Mouse (Mus musculus) hindbrain, embryonic 10.5 days (tissue): ENCODE data around the gene Eepd1. TPM values are rescaled to one million over a fixed set of nuclear protein-coding genes. Genes with fewer than 3 reads are reported as not detected.
A peak's percentile ranks its signal among the peaks of the same experiment; 100 is the strongest.
"Not testable (repeated sequence)": the region's sequence is repeated elsewhere in the genome, so short reads cannot be mapped to it uniquely, and the experiment has no call there.

ENCODE experiments used
- DNase-seq: peaks from one replicate; pipeline ENCODE4 v3.0.0-alpha.2; 2017; ENCODE audit warnings: low spot score
- H3K27ac ChIP-seq: fragments of 300-500 bp; sonication (generic); 2 replicates; pipeline ENCODE4 v1.5.1; 2016; ENCODE audit warnings: mild to moderate bottlenecking, moderate library complexity
- H3K27me3 ChIP-seq: fragments of 300-500 bp; sonication (generic); 2 replicates; pipeline ENCODE4 v1.6.1; 2016; ENCODE audit warnings: mild to moderate bottlenecking; ENCODE audit not compliant: poor library complexity, insufficient read depth, severe bottlenecking
- H3K36me3 ChIP-seq: fragments of 300-500 bp; sonication (generic); 2 replicates; pipeline ENCODE4 v1.6.1; 2016; ENCODE audit warnings: mild to moderate bottlenecking, moderate library complexity
- H3K4me1 ChIP-seq: fragments of 300-500 bp; sonication (generic); replicated peaks from 2 replicates; pipeline ENCODE4 v1.6.1; 2016; ENCODE audit warnings: mild to moderate bottlenecking
- H3K4me3 ChIP-seq: fragments of 300-500 bp; sonication (generic); 2 replicates; pipeline ENCODE4 v1.5.1; 2016; ENCODE audit warnings: mild to moderate bottlenecking, moderate library complexity
- H3K9me3 ChIP-seq: fragments of 300-500 bp; sonication (generic); 2 replicates; pipeline ENCODE4 v1.6.1; 2016; ENCODE audit warnings: mild to moderate bottlenecking, moderate library complexity
- WGBS: fragments of 180-500 bp; shearing (Covaris S2); methylation state at CpG from one replicate; pipeline ENCODE4 v1.1.7; 2016; 5-methylcytosine and 5-hydroxymethylcytosine counted together
- polyA plus RNA-seq: library from polyadenylated mRNA; unstranded; fragments of >200 nt; fragmentation: Nextera tagmentation; extraction: Ambion mirVana; gene quantifications from 2 replicates; pipeline ENCODE4 v1.2.1, GENCODE M21; 2016

Gene Eepd1
- polyA plus RNA-seq = 10.2 and 12.4 TPM in 2 replicates

DNA sequence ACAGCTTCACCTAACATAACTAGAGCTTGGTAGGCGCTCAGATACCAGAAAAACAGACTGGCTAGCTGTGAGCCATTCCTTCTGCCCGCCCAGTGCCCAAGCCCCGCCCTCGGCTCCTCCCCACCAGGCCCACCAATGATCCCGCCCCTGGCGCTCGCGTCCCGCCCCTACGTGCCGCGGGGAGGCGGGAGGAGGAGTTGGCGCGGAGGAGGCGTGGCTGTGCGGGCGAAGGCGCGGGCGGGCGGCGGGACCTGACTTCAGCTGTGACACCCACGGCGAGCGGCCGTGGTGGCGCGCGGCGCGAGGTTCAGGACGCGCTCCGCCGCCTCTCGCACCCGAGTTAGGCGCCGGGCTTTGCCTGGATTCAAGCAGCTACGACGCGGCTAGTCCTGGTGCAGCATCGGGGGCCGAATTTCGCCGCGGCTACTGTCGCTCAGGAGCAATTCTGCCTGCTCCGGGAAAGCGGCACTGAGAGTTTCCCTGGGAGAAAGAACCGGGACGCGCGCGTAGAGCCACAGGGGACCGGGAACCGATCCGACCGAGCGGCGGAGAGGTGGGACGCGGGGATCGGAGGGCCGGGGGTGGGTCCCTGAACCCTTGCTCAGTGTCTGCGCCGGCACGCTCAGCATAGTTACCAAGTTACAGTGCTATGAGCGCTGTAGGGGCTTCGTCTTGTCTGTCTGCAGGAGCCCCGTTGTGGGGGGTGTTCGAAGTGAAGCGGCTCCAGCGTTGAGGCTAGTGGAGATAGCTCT lies at the start of gene Eepd1:
Gene Eepd1, plus strand, starts transcription at position 204 of the 752 bp plus-strand sequence.
- Histone ChIP-seq H3K9me3 (no peaks in the 10 kb centered on the region), H3K4me3 (peak within 1 kb of the TSS; percentile 69), H3K4me1 (peaks cover 44% of the 10 kb centered on the region), H3K27me3 (peaks cover 11% of the 10 kb centered on the region), H3K36me3 (no peaks in the 10 kb centered on the region), H3K27ac (peak within 1 kb of the TSS; percentile 78)
- peak; percentile 92 for DNase-seq
- under 1% methylated on average over 75 of the region's 75 CpGs for WGBS

GRCm38 (mm10) chr9:25438836-25439235 lies 42.5 kb upstream of the Eepd1 start:
- H3K36me3 ChIP-seq = no peaks in the 10 kb centered on the region
- no peaks in the 10 kb centered on the region for H3K27me3 ChIP-seq
- H3K9me3 ChIP-seq = no peaks in the 10 kb centered on the region
- H3K27ac ChIP-seq = no peak overlapping the region
- H3K4me3 ChIP-seq = no peak overlapping the region
- WGBS = 89% methylated on average over 3 of the region's 3 CpGs
- H3K4me1 ChIP-seq = no peaks in the 10 kb centered on the region
- no peak for DNase-seq

- not testable (repeated sequence) for H3K27me3 ChIP-seq, H3K4me1 ChIP-seq, H3K27ac ChIP-seq, H3K36me3 ChIP-seq, DNase-seq, H3K9me3 ChIP-seq, H3K4me3 ChIP-seq
- 91% methylated on average over 5 of the region's 5 CpGs for WGBS
Observed at GRCm38 (mm10) chr9:25440046-25440445, 41.3 kb upstream of the Eepd1 start.

DNA sequence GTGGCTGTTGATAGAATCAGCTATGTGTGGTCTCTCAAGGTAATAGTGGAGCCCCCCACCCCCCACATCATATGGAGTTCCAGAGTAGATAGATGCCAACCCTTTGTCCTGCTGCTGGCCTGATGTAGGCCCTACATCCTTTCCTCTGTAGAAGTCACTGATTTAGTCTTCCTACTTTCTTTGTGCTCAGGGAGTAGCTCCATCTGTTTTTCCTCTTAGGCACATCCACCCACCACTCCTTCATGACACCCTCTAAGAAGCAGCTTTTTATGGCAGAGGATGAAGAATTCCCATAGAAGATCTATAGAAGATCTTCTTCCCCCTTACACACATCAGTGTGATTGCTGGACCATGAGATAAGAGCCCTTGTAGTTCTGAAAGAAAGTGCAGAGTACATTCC lies 39.3 kb upstream of the Eepd1 start:
- H3K4me1 ChIP-seq = no peaks in the 10 kb centered on the region
- no peak overlapping the region for H3K27ac ChIP-seq
- H3K9me3 ChIP-seq = no peaks in the 10 kb centered on the region
- H3K36me3 ChIP-seq = no peaks in the 10 kb centered on the region
- H3K4me3 ChIP-seq = no peak overlapping the region
- no peak for DNase-seq
- H3K27me3 ChIP-seq = no peaks in the 10 kb centered on the region

- no peak for DNase-seq
- Histone ChIP-seq H3K9me3 (no peaks in the 10 kb centered on the region), H3K4me1 (no peaks in the 10 kb centered on the region), H3K27me3 (no peaks in the 10 kb centered on the region), H3K36me3 (no peaks in the 10 kb centered on the region), H3K27ac (no peak overlapping the region), H3K4me3 (no peak overlapping the region)
- WGBS = 81% methylated on average over 3 of the region's 3 CpGs
Observed at GRCm38 (mm10) chr9:25443029-25443428, 38.3 kb upstream of the Eepd1 start.

- Histone ChIP-seq H3K4me1 (no peaks in the 10 kb centered on the region), H3K27me3 (no peaks in the 10 kb centered on the region), H3K27ac (no peak overlapping the region), H3K9me3 (no peaks in the 10 kb centered on the region), H3K36me3 (no peaks in the 10 kb centered on the region), H3K4me3 (no peak overlapping the region)
- DNase-seq = no peak
Observed at GRCm38 (mm10) chr9:25443546-25443945, 37.8 kb upstream of the Eepd1 start.

DNA sequence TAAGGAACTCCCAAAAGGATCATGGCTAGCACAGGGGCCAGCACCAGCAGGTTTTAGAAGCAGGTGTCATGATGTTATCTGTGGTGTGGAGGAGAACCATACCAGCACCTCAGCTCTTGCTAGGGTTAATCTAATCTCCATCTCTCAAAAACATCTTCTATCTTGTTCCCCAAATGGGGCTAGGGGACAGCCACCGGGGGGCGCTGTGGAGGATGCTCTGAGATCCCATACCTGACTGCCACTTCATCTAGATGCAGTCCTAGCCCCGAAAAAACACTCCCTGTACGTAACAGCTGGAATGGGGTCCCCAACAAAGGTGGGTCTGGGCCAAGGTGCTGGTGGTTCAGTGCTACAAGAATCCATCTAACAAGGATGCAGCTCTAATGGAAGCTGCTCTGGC lies 31.0 kb upstream of the Eepd1 start:
- Histone ChIP-seq H3K4me1 (no peaks in the 10 kb centered on the region), H3K27me3 (no peaks in the 10 kb centered on the region), H3K36me3 (no peaks in the 10 kb centered on the region), H3K4me3 (no peak overlapping the region), H3K27ac (no peak overlapping the region), H3K9me3 (no peaks in the 10 kb centered on the region)
- DNase-seq = no peak
- 63% methylated on average over 4 of the region's 4 CpGs for WGBS

DNA sequence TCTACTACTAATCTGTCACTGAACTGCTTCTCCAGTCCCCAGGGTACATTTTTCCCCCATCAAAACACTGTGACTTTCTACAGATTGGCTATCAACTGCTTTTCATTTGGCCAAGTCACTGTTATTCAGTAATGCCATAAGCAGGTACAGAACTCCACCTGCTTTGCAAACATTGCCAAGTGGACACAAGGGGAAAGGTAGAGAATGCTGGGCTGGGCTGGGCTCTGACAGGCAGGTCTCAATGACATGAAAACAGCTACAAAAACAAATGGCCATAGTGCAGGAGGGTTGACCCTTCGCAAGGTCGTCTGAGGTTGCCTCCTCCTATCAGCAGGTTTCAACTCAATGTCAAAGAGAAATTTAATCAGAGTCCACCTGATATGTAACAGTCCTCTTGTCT lies 26.3 kb upstream of the Eepd1 start:
- WGBS = 85% methylated on average over 2 of the region's 2 CpGs
- no peak for DNase-seq
- H3K36me3 ChIP-seq = no peaks in the 10 kb centered on the region
- no peak overlapping the region for H3K4me3 ChIP-seq
- H3K27ac ChIP-seq = no peak overlapping the region
- no peaks in the 10 kb centered on the region for H3K4me1 ChIP-seq
- no peaks in the 10 kb centered on the region for H3K9me3 ChIP-seq
- no peaks in the 10 kb centered on the region for H3K27me3 ChIP-seq

DNA sequence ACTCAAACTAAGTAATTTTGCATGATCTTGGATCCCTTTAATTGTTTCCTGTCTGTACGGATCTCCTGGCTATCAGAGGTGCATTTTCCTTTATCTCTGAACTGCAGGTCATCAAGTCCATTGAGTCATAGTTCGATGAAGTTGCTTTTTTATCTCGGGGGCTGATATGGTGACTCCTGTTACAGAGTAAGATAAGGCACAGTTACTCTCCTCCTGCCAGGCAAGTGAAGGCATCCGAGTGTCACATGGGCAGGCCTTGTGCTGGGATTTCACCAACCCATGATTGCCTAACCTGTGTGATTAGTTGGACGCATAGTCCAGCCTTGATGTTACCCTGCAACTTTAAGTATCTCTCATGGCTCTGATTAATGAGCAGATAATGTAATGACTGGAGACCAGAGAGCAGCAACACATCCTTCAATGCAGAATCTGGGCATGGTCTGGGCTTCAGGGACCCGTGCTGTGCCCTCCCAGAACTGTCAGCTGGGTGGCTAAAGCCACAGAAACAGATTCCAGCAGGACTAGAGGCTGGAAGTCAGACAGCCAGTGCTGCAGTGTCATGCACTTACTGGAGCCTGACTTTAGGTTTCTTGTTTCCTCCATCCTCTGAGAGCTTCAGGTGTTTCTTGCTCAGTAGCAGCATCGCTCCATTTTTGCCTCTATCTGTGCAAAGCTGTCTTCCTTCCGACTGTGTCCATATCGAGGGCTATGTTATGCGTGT lies 20.4 kb upstream of the Eepd1 start:
- no peaks in the 10 kb centered on the region for H3K4me1 ChIP-seq
- H3K27me3 ChIP-seq = no peaks in the 10 kb centered on the region
- no peaks in the 10 kb centered on the region for H3K36me3 ChIP-seq
- no peak overlapping the region for H3K27ac ChIP-seq
- no peak overlapping the region for H3K4me3 ChIP-seq
- H3K9me3 ChIP-seq = no peaks in the 10 kb centered on the region
- 83% methylated on average over 10 of the region's 10 CpGs for WGBS
- DNase-seq = no peak

GRCm38 (mm10) chr9:25464305-25464704 lies 17.0 kb upstream of the Eepd1 start:
- DNase-seq = no peak
- Histone ChIP-seq H3K27ac (no peak overlapping the region), H3K9me3 (no peaks in the 10 kb centered on the region), H3K4me3 (no peak overlapping the region), H3K4me1 (no peaks in the 10 kb centered on the region), H3K27me3 (no peaks in the 10 kb centered on the region), H3K36me3 (no peaks in the 10 kb centered on the region)
- WGBS = 83% methylated on average over 1 of the region's 1 CpGs

DNA sequence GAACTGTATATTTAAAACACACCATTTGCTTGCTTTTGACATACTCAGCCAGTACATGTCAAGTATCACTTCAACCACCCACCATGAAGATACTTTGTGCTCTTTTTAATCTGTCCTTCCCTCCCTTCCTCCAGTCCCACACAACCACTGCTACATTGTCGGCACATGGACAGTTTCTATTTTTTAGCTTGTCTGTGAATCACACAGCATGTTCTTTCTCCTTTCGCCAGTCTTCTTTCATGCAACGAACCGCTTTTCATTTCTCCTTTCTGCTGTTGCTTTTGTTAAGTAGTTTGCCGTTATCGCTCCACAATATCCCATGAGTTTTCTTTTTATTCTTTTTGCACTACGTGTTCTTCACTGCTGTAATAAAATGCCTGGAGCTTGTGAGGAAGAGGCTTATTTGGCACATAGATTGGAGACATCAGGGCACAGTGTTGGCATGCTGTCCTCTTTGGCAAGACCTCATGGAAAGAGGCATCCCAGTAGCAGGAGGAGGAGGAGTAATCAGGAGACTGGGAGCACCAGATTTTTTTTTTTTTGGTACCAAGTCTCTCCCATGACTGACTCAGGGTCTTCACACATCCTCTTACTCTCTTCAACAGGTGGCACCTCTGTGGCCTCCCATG lies 1.8 kb upstream of the Eepd1 start:
- no peak for DNase-seq
- peaks cover 38% of the 10 kb centered on the region for H3K4me1 ChIP-seq
- no peak overlapping the region for H3K27ac ChIP-seq
- 92% methylated on average over 7 of the region's 7 CpGs for WGBS
- H3K4me3 ChIP-seq = no peak overlapping the region
- H3K9me3 ChIP-seq = no peaks in the 10 kb centered on the region
- H3K36me3 ChIP-seq = no peaks in the 10 kb centered on the region
- H3K27me3 ChIP-seq = peaks cover 9% of the 10 kb centered on the region

DNA sequence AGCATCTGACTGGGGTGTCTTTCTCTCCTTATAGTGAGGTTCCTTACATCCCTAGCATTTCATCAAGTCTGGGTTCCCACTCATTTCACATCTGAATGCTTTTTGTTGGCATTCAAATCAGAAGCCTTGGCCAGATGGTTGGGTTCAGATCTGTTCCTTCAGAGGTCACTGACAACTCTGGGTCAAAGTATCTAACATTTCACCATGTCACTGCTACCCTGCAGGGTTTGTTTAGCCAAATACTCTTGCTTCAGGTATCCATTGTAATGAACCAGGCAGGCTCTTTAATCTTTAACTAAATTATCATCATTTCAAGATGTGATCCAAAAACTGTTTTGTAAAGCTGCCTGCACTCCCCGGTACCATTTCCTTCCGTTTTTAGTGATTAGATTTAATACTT lies 671 bp upstream of the Eepd1 start:
- no peak for DNase-seq
- no peak overlapping the region for H3K4me3 ChIP-seq
- WGBS = 90% methylated on average over 2 of the region's 2 CpGs
- peaks cover 11% of the 10 kb centered on the region for H3K27me3 ChIP-seq
- H3K4me1 ChIP-seq = peaks cover 44% of the 10 kb centered on the region
- no peaks in the 10 kb centered on the region for H3K36me3 ChIP-seq
- H3K9me3 ChIP-seq = no peaks in the 10 kb centered on the region
- H3K27ac ChIP-seq = peak overlapping the region; percentile 78; the same call in 1 of the 2 replicates

- H3K9me3 ChIP-seq = no peaks in the 10 kb centered on the region
- H3K27ac ChIP-seq = no peak overlapping the region
- H3K36me3 ChIP-seq = no peaks in the 10 kb centered on the region
- 48% methylated on average over 22 of the region's 22 CpGs for WGBS
- H3K4me3 ChIP-seq = peak overlapping the region; percentile 69
- peak; percentile 32 for DNase-seq
- H3K4me1 ChIP-seq = peaks cover 46% of the 10 kb centered on the region
- peaks cover 11% of the 10 kb centered on the region for H3K27me3 ChIP-seq
Observed at GRCm38 (mm10) chr9:25482322-25482998, 1.1 kb downstream of the Eepd1 start.
